Mouse (Mus musculus) liver, embryonic 14.5 days (tissue): ENCODE measurements around the gene Inha. TPM values are rescaled to one million over a fixed set of nuclear protein-coding genes. Genes with fewer than 3 reads are reported as not detected.
A peak's percentile ranks its signal among the peaks of the same experiment; 100 is the strongest.

Source experiments
- ATAC-seq: fragments of 200-750 bp; cut with Nextera tagmentation; 2 replicates; pipeline ENCODE4 v1.8.0; 2017; ENCODE audit warnings: moderate number of reproducible peaks, mild to moderate bottlenecking, moderate library complexity; ENCODE audit not compliant: insufficient read depth
- DNase-seq, 3 experiments: peaks; one replicate each; pipeline ENCODE4 v3.0.0-alpha.2; 2012 to 2013; ENCODE audit warnings: low read depth in 3 of 3, low spot score in 3 of 3
- H3K27ac ChIP-seq: fragments of 300-500 bp; sonication (generic); 2 replicates; pipeline ENCODE4 v1.5.1; 2014; ENCODE audit warnings: moderate library complexity, mild to moderate bottlenecking, control low read depth, inconsistent platforms
- H3K27me3 ChIP-seq: fragments of 300-500 bp; sonication (generic); 2 replicates; pipeline ENCODE4 v1.6.1; 2014; ENCODE audit warnings: mild to moderate bottlenecking, low read length, moderate library complexity; ENCODE audit not compliant: control insufficient read depth, insufficient read depth
- H3K36me3 ChIP-seq: fragments of 300-500 bp; sonication (generic); replicated peaks from 2 replicates; pipeline ENCODE4 v1.6.1; 2014; ENCODE audit warnings: low read depth; ENCODE audit not compliant: control insufficient read depth, insufficient read depth
- H3K4me1 ChIP-seq, 2 experiments: fragments of 200-500 bp in 1 of 2; fragments of 300-500 bp in 1 of 2; sonication (generic) in 1 of 2; replicated peaks; 2 replicates each; pipeline ENCODE4 v1.6.1; 2012 to 2014; ENCODE audit warnings: antibody characterized with exemption in 1 of 2, inconsistent platforms in 1 of 2, low read length in 1 of 2; ENCODE audit not compliant: control insufficient read depth in 2 of 2, insufficient read depth in 2 of 2
- H3K4me2 ChIP-seq: fragments of 300-500 bp; sonication (generic); 2 replicates; pipeline ENCODE4 v1.6.1; 2014; ENCODE audit warnings: low read depth, mild to moderate bottlenecking, control low read depth, moderate library complexity
- H3K4me3 ChIP-seq, 2 experiments: fragments of 200-500 bp in 1 of 2; fragments of 300-500 bp in 1 of 2; sonication (generic) in 1 of 2; 2 replicates each; pipeline ENCODE4 v1.5.1; 2012 to 2014; ENCODE audit warnings: low read depth in 2 of 2, low read length in 2 of 2, mild to moderate bottlenecking in 2 of 2, control low read depth in 1 of 2, inconsistent platforms in 1 of 2, moderate library complexity in 1 of 2; ENCODE audit not compliant: insufficient read depth in 1 of 2
- H3K9ac ChIP-seq: fragments of 300-500 bp; sonication (generic); replicated peaks from 2 replicates; pipeline ENCODE4 v1.6.1; 2014; ENCODE audit warnings: mild to moderate bottlenecking, control low read depth, moderate library complexity
- H3K9me3 ChIP-seq: fragments of 300-500 bp; sonication (generic); 2 replicates; pipeline ENCODE4 v1.6.1; 2016; ENCODE audit warnings: low read length, mixed read lengths; ENCODE audit not compliant: control insufficient read depth
- CTCF ChIP-seq: IDR thresholded peaks from 2 replicates; pipeline ENCODE4 v1.5.1; 2016; ENCODE audit warnings: antibody characterized with exemption, low read depth, control low read depth
- EP300 ChIP-seq: IDR thresholded peaks from 2 replicates; pipeline ENCODE4 v1.6.1; 2016; ENCODE audit warnings: antibody characterized with exemption, low read depth
- WGBS: fragments of 180-500 bp; shearing (Covaris S2); extraction: QIAGEN DNeasy Blood & Tissue Kit; methylation state at CpG from one replicate; pipeline ENCODE4 v1.1.7; 2014; ENCODE audit not compliant: insufficient replicate concordance; 5-methylcytosine and 5-hydroxymethylcytosine counted together
- polyA plus RNA-seq, 2 experiments: library from polyadenylated mRNA; depleted of rRNA in 1 of 2; stranded (reverse) in 1 of 2; unstranded in 1 of 2; fragments of >200 nt; fragmentation: Nextera tagmentation in 1 of 2; extraction: Ambion mirVana in 1 of 2; gene quantifications; 2 replicates each; pipeline versions ENCODE4 v1.2.1 to v1.2.3; 2012 to 2014

Gene Inha
- polyA plus RNA-seq, 2 experiments, result 0.17 to 1.3 TPM

GRCm38 (mm10) chr1:75487405-75488161 lies 19.3 kb upstream of the Inha start:
- H3K4me3 ChIP-seq, result peak overlapping the region; percentile 29 to 45
- no peaks in the 10 kb centered on the region for H3K36me3 ChIP-seq
- no peak overlapping the region for H3K27ac ChIP-seq
- peak; percentile 61 for ATAC-seq
- TF ChIP-seq CTCF (0 out of 2 replicates have a peak, but pooled peaks have one; percentile 9), EP300 (no peak)
- H3K4me2 ChIP-seq, result peak overlapping the region; percentile 52
- no peak for DNase-seq
- 1% methylated on average over 62 of the region's 62 CpGs for WGBS
- H3K9me3 ChIP-seq, result no peaks in the 10 kb centered on the region
- no peak overlapping the region for H3K9ac ChIP-seq
- no peaks in the 10 kb centered on the region for H3K4me1 ChIP-seq
- peaks cover 50% of the 10 kb centered on the region for H3K27me3 ChIP-seq

- 72% methylated on average over 34 of the region's 34 CpGs for WGBS
- H3K36me3 ChIP-seq, result no peaks in the 10 kb centered on the region
- H3K27ac ChIP-seq, result no peak overlapping the region
- no peak overlapping the region for H3K4me2 ChIP-seq
- no peak for ATAC-seq
- H3K4me3 ChIP-seq, result no peak overlapping the region
- no peaks in the 10 kb centered on the region for H3K9me3 ChIP-seq
- TF ChIP-seq EP300 (no peak), CTCF (no peak)
- H3K4me1 ChIP-seq, result no peaks in the 10 kb centered on the region
- H3K9ac ChIP-seq, result no peak overlapping the region
- no peak for DNase-seq
- H3K27me3 ChIP-seq, result peaks cover 31% of the 10 kb centered on the region
Measured at GRCm38 (mm10) chr1:75490785-75491551, 15.9 kb upstream of the Inha start.

- H3K9me3 ChIP-seq, result no peaks in the 10 kb centered on the region
- ATAC-seq, result no peak
- H3K4me1 ChIP-seq, result no peaks in the 10 kb centered on the region
- H3K4me3 ChIP-seq, result no peak overlapping the region
- no peak overlapping the region for H3K9ac ChIP-seq
- TF ChIP-seq EP300 (no peak), CTCF (no peak)
- DNase-seq, result no peak
- no peak overlapping the region for H3K4me2 ChIP-seq
- H3K27me3 ChIP-seq, result peaks cover 14% of the 10 kb centered on the region
- 49% methylated on average over 24 of the region's 24 CpGs for WGBS
- H3K36me3 ChIP-seq, result no peaks in the 10 kb centered on the region
- no peak overlapping the region for H3K27ac ChIP-seq
Measured at GRCm38 (mm10) chr1:75492579-75493170, 14.2 kb upstream of the Inha start.

- no peaks in the 10 kb centered on the region for H3K4me1 ChIP-seq
- TF ChIP-seq CTCF (peak; percentile 71), EP300 (no peak)
- 59% methylated on average over 12 of the region's 12 CpGs for WGBS
- H3K9ac ChIP-seq, result no peak overlapping the region
- H3K9me3 ChIP-seq, result no peaks in the 10 kb centered on the region
- no peaks in the 10 kb centered on the region for H3K36me3 ChIP-seq
- H3K4me2 ChIP-seq, result no peak overlapping the region
- H3K4me3 ChIP-seq, result no peak overlapping the region
- H3K27me3 ChIP-seq, result no peaks in the 10 kb centered on the region
- DNase-seq (no peak), ATAC-seq (no peak)
- no peak overlapping the region for H3K27ac ChIP-seq
Measured at GRCm38 (mm10) chr1:75494878-75495548, 11.9 kb upstream of the Inha start.
